8 mouse cellular contexts compared by ENCODE assay signal in the genomic region with DNA sequence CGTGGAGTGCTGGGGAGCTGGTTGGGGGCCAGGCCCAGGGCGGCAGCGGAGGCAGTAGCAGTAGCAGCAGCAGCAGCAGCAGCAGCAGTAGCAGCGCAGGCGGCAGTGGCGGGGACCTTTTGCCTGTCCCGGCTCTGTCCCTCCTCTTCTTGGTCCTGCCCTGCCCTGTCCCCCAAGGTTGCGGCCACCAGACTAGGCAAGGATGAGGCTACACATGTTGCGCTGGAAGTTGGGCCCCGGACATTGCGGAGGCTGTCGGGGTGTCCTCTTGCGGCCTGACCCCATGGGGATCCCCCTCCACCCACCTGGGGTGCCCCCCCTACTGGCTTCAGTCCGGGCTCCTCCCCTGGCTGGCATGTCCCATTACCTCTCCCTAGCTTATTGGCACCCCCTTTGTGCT. TPM values are rescaled to one million over a fixed set of nuclear protein-coding genes. Genes with fewer than 3 reads are reported as not detected.
DNase-seq lines count a peak whose midpoint lies in the region; ATAC-seq and TF ChIP-seq lines count a peak whose summit lies in the region.

No protein-coding gene starts in this region.

- H3K9me3 ChIP-seq in E14TG2a.4 (ENCODE audit: low read length), result no peaks in the 10 kb centered on the region
- no peaks in the 10 kb centered on the region for H3K9me3 ChIP-seq in heart, embryonic 15.5 days (replicated peaks)
- no peaks in the 10 kb centered on the region for H3K9me3 ChIP-seq in midbrain, embryonic 11.5 days (ENCODE audit: control insufficient read depth, low read length)

- H3K4me3 ChIP-seq in E14TG2a.4 (replicated peaks; ENCODE audit: low read length), result peak overlapping the region; percentile 69
- H3K4me3 ChIP-seq in heart, embryonic 15.5 days, result peak overlapping the region; percentile 31
- peak overlapping the region; percentile 20 for H3K4me3 ChIP-seq in midbrain, embryonic 11.5 days (ENCODE audit: low read depth, low read length)

- peaks cover 55% of the 10 kb centered on the region for H3K27me3 ChIP-seq in E14TG2a.4 (ENCODE audit: insufficient read depth, low read length)
- peaks cover 48% of the 10 kb centered on the region for H3K27me3 ChIP-seq in heart, embryonic 15.5 days
- peaks cover 52% of the 10 kb centered on the region for H3K27me3 ChIP-seq in midbrain, embryonic 11.5 days (ENCODE audit: control insufficient read depth, insufficient read depth, low read length)

- 3% methylated on average over 14 of the region's 14 CpGs for WGBS in heart, embryonic 15.5 days
- WGBS in midbrain, embryonic 11.5 days, result under 1% methylated on average over 14 of the region's 14 CpGs

- H3K36me3 ChIP-seq in E14TG2a.4 (ENCODE audit: insufficient read depth, low read length), result peaks cover 9% of the 10 kb centered on the region
- peaks cover 2% of the 10 kb centered on the region for H3K36me3 ChIP-seq in heart, embryonic 15.5 days
- peaks cover 3% of the 10 kb centered on the region; the same call in 1 of the 2 replicates for H3K36me3 ChIP-seq in midbrain, embryonic 11.5 days (ENCODE audit: control insufficient read depth, insufficient read depth, low read length)

- peak overlapping the region; percentile 33 for H3K9ac ChIP-seq in heart, embryonic 15.5 days
- no peak overlapping the region; the same call in 1 of the 2 replicates for H3K9ac ChIP-seq in midbrain, embryonic 11.5 days (ENCODE audit: low read length)

- H3K4me2 ChIP-seq in heart, embryonic 15.5 days, result peak overlapping the region; percentile 61
- H3K4me2 ChIP-seq in midbrain, embryonic 11.5 days, result peak overlapping the region; percentile 50

- TF ChIP-seq CTCF in E14TG2a.4 (conservative IDR thresholded peaks at IDR 0.05; ENCODE audit: low read length), result no peak

- ATAC-seq in heart, embryonic 15.5 days (replicated peaks; ENCODE audit: insufficient number of reproducible peaks, insufficient read depth, low FRiP score, low read depth), result no peak
- no peak for ATAC-seq in midbrain, embryonic 11.5 days (ENCODE audit: low FRiP score)
- no peak for ATAC-seq in erythroid progenitor cell, adult 5-6 weeks (replicated peaks; ENCODE audit: low FRiP score, poor library complexity, severe bottlenecking)

- H3K4me1 ChIP-seq in E14TG2a.4 (replicated peaks; ENCODE audit: low read depth, low read length), result peaks cover 54% of the 10 kb centered on the region
- H3K4me1 ChIP-seq in heart, embryonic 15.5 days (replicated peaks), result peaks cover 58% of the 10 kb centered on the region
- peaks cover 38% of the 10 kb centered on the region for H3K4me1 ChIP-seq in midbrain, embryonic 11.5 days (ENCODE audit: control insufficient read depth, insufficient read depth, low read length)

- DNase-seq in frontal cortex, postnatal 10 days (ENCODE audit: low spot score in 2 of 2), result peak; percentile 33 to 59
- no peak for DNase-seq in frontal cortex, postnatal 14 days (ENCODE audit: low spot score in 2 of 2)
- DNase-seq in midbrain, embryonic 11.5 days (ENCODE audit: low spot score, missing footprints), result no peak
- no peak for DNase-seq in left cerebral cortex, adult 11 months (ENCODE audit: low spot score)
- DNase-seq in thymus, postnatal 14 days, result no peak

- H3K27ac ChIP-seq in heart, embryonic 15.5 days, result no peak overlapping the region
- no peak overlapping the region for H3K27ac ChIP-seq in midbrain, embryonic 11.5 days (ENCODE audit: low read depth, low read length)

RNA-seq across cellular contexts. Expression of a gene that starts 2.8 kb away (rescaled TPM):
- 54.6 and 65.0 TPM in 2 replicates for polyA plus RNA-seq in heart, embryonic 15.5 days (2015; fragmentation: Nextera tagmentation; extraction: Ambion mirVana)
- 76.7 and 84.0 TPM in 2 replicates for polyA plus RNA-seq in midbrain, embryonic 11.5 days (2014; fragmentation: Nextera tagmentation; extraction: Ambion mirVana)
- total RNA-seq in erythroid progenitor cell, adult 5-6 weeks (2015; ENCODE audit: low replicate concordance), result 55.9 and 91.4 TPM in 2 replicates
- total RNA-seq in erythroid progenitor cell, adult 5-6 weeks (2017; ENCODE audit: low replicate concordance), result 31.2 and 39.1 TPM in 2 replicates

RNA-seq across cellular contexts. Expression of a gene that starts 8.4 kb away (rescaled TPM):
- 0.21 and 0.27 TPM in 2 replicates for polyA plus RNA-seq in heart, embryonic 15.5 days (2015; fragmentation: Nextera tagmentation; extraction: Ambion mirVana)
- 0.14 and 0.17 TPM in 2 replicates for polyA plus RNA-seq in midbrain, embryonic 11.5 days (2014; fragmentation: Nextera tagmentation; extraction: Ambion mirVana)
- not detected in 2 replicates for total RNA-seq in erythroid progenitor cell, adult 5-6 weeks (2015; ENCODE audit: low replicate concordance)
- not detected in 2 replicates for total RNA-seq in erythroid progenitor cell, adult 5-6 weeks (2017; ENCODE audit: low replicate concordance)

RNA-seq across cellular contexts. Expression of a gene that starts 26.7 kb away (rescaled TPM):
- 0.65 and 0.76 TPM in 2 replicates for polyA plus RNA-seq in heart, embryonic 15.5 days (2015; fragmentation: Nextera tagmentation; extraction: Ambion mirVana)
- 0.63 and 1.3 TPM in 2 replicates for polyA plus RNA-seq in midbrain, embryonic 11.5 days (2014; fragmentation: Nextera tagmentation; extraction: Ambion mirVana)
- total RNA-seq in erythroid progenitor cell, adult 5-6 weeks (2015; ENCODE audit: low replicate concordance), result not detected in 2 replicates
- total RNA-seq in erythroid progenitor cell, adult 5-6 weeks (2017; ENCODE audit: low replicate concordance), result 1.3 TPM in 1 of 2 replicates, not detected in the other

RNA-seq across cellular contexts. Expression of a gene that starts 27.0 kb away (rescaled TPM):
- 6.6 and 8.0 TPM in 2 replicates for polyA plus RNA-seq in heart, embryonic 15.5 days (2015; fragmentation: Nextera tagmentation; extraction: Ambion mirVana)
- polyA plus RNA-seq in midbrain, embryonic 11.5 days (2014; fragmentation: Nextera tagmentation; extraction: Ambion mirVana), result 3.0 and 3.2 TPM in 2 replicates
- total RNA-seq in erythroid progenitor cell, adult 5-6 weeks (2015; ENCODE audit: low replicate concordance), result 0.84 and 1.1 TPM in 2 replicates
- total RNA-seq in erythroid progenitor cell, adult 5-6 weeks (2017; ENCODE audit: low replicate concordance), result 4.0 and 4.6 TPM in 2 replicates

RNA-seq across cellular contexts. Expression of a gene that starts 39.0 kb away (rescaled TPM):
- 29.1 and 38.8 TPM in 2 replicates for polyA plus RNA-seq in heart, embryonic 15.5 days (2015; fragmentation: Nextera tagmentation; extraction: Ambion mirVana)
- polyA plus RNA-seq in midbrain, embryonic 11.5 days (2014; fragmentation: Nextera tagmentation; extraction: Ambion mirVana), result 64.0 and 67.9 TPM in 2 replicates
- 2.5 and 2.9 TPM in 2 replicates for total RNA-seq in erythroid progenitor cell, adult 5-6 weeks (2015; ENCODE audit: low replicate concordance)
- 0.23 and 4.0 TPM in 2 replicates for total RNA-seq in erythroid progenitor cell, adult 5-6 weeks (2017; ENCODE audit: low replicate concordance)

Comparison
In these comparisons a context has a peak if more than half of its experiments do, and no peak if none do; other contexts are left out.
1. DNase-seq: peak in frontal cortex, postnatal 10 days (2 of 2); none in frontal cortex, postnatal 14 days (0 of 2), midbrain, embryonic 11.5 days (single experiment), left cerebral cortex, adult 11 months (single experiment) and thymus, postnatal 14 days (single experiment).
2. Peak in every context shown above with its lines, with median percentiles within 50 percentile points of each other: H3K4me3 ChIP-seq.